Mouse (Mus musculus) hematopoietic stem cell, adult 5-6 weeks (primary cell): Measurements from ENCODE around the gene Tmem217. TPM values are rescaled to one million over a fixed set of nuclear protein-coding genes. Genes with fewer than 3 reads are reported as not detected.

Experiments used
- ATAC-seq, 2 experiments: fragments of 125-278 bp in 1 of 2; replicated peaks in 1 of 2; 2 replicates each; pipeline ENCODE4 v1.8.0; 2016 to 2017; ENCODE audit warnings: inconsistent platforms in 2 of 2, mild to moderate bottlenecking in 2 of 2, moderate number of reproducible peaks in 2 of 2, low read depth in 1 of 2, moderate TSS enrichment in 1 of 2; ENCODE audit not compliant: low FRiP score in 2 of 2, poor library complexity in 2 of 2, severe bottlenecking in 2 of 2, insufficient read depth in 1 of 2, low TSS enrichment in 1 of 2
- total RNA-seq: library from RNA; stranded (forward); fragments of 172-1452, 232-1000 nt; gene quantifications from 2 replicates; pipeline ENCODE4 v1.2.3, GENCODE M21; 2017

The Tmem217 gene
- total RNA-seq, 1 experiment from 2014 or later = not detected

GRCm38 (mm10) chr17:29496211-29497070, 55.7 kb downstream of the Tmem217 start:
- no peak for ATAC-seq

DNA sequence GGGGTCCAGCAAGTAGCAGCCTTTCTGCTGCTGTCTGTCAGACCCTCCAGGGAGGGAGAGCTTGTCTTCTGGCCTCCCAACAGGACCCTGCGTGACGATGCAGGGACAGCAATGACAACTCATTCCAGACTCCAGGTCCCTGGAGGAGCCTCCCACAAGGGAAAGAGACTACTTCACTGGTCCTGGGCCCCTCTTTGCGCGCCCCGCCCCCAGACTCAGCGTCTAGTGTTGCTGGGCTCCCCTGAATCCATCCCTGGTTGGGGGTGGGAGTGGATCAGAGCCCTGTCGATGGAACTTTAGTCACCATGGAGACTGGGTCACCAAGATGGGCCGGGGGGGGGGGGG, 57.5 kb downstream of the Tmem217 start:
- no peak for ATAC-seq

- no peak for ATAC-seq
Observed at GRCm38 (mm10) chr17:29494062-29494731, 58.0 kb downstream of the Tmem217 start.

GRCm38 (mm10) chr17:29493461-29493980, 58.7 kb downstream of the Tmem217 start:
- no peak for ATAC-seq

- ATAC-seq = peak; percentile 22 to 39
Observed at GRCm38 (mm10) chr17:29492269-29493191, 59.7 kb downstream of the Tmem217 start.

DNA sequence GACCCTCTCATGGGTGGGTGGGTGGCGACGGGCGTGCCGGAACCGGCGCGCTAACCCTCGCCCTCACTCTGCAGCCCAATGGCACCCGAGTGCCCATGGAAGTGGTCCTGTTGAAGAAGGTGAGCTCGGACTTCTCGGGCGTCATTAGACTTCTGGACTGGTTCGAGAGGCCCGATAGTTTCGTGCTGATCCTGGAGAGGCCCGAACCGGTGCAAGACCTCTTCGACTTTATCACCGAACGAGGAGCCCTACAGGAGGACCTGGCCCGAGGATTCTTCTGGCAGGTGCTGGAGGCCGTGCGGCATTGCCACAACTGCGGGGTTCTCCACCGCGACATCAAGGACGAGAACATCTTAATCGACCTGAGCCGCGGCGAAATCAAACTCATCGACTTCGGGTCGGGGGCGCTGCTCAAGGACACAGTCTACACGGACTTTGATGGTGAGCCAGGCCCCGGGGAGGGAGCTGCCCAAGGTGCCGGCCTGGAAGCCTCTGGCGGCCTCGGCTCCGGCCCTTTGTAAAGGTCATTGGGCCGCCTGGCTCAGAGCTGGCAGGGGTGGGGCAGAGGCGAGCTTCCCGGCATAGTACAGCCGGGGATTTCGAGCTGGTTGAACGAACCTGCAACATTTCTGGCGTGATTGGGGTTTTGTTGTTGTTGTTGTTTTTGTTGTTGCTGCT, 60.5 kb downstream of the Tmem217 start:
- ATAC-seq = no peak

- ATAC-seq = peak in 1 of 2 experiments; percentile 16; a peak in 2 of 4 replicates
Observed at GRCm38 (mm10) chr17:29490713-29491581, 61.2 kb downstream of the Tmem217 start, which contains the start of gene Pim1. Pim1 (plus strand) TSS chr17:29490753.

- ATAC-seq = peak; percentile 61 to 75
Observed at GRCm38 (mm10) chr17:29489971-29490712, 62.0 kb downstream of the Tmem217 start.

DNA sequence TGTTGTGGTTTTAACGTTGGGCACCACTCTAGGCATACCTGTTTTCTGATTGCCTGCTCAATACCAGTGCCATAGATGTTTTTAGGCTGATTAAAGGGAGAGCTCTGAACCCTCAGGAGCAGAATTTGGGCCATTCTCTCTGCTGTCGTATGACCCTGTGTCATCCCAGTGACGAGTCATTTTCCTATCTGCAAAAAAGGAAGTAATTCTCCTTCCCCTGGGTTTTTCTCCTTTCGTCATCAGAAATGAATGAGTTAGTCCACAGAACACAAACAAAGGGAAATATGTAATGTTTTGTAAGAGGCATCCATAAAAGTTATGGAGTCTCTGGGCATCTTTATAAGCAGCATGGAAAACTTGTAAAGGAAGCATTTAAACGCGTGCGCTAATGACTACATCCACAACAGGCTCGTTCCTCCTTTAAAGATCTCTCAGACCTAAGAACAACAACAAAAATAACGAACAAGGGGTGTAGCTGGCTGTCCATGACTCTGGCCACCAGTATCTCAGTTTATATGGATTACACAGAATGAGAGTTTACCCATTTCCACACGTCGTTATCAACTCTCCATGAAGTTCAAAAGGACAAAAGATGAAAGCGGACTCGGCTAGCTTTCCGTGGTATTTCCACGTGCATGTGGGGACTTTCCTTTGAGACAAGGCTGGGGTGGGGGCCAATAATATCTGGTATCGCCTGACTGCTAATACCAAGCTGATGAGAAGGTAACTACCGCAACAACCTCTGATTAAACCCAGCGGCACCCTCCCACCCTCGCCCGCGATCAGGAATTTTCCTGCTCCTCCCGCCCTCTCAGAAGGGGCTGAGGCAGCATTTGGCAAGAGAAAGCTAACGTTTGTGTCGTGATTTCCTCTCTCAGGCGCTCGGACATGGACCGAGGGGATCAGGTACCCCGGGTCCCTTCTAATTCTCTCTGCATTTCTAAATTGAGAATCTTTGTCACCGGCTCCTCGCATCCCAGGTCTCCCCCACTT, 62.9 kb downstream of the Tmem217 start:
- ATAC-seq = peak; percentile 16 to 24; a peak in 3 of 4 replicates

DNA sequence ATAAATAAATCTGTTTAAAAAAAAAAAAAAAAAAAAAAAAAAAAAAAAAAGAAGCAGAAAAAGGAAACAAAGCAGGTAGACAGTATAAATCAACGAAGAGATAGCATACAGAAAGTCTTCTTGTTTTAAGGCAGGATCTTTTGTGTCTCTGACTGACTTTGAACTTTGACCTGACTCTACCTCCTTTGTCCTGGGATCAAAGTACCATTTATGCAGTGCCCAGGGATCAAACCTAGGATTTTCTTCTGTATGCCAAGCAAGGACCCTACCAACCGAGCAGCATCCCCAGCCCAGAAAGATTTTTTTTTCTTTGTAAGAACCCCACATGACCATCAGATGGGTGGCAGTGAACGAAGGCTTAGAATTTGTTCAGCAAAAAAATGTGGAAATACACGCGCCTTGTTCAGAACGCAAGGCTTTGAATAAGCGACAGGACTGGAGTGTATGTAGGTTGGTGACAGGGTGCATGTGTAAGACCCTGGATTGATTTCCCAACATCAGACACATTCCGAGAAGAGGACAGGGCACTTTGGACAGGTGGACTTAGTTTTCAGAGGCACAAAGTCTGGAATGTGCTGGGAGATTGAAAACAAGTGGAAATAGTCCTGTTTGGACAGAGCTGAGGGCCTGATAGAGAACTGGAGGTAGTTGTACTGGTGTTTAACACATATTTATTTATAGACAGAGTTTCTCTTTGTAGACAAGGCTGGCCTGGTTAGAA, 63.8 kb downstream of the Tmem217 start:
- no peak for ATAC-seq

GRCm38 (mm10) chr17:29485336-29486233, 66.6 kb downstream of the Tmem217 start:
- no peak for ATAC-seq

GRCm38 (mm10) chr17:29484431-29484830, 67.8 kb downstream of the Tmem217 start:
- no peak for ATAC-seq

GRCm38 (mm10) chr17:29483282-29483681, 68.9 kb downstream of the Tmem217 start:
- no peak for ATAC-seq
